Comparison of ENCODE assay signal across 8 mouse cellular contexts in the genomic region with DNA sequence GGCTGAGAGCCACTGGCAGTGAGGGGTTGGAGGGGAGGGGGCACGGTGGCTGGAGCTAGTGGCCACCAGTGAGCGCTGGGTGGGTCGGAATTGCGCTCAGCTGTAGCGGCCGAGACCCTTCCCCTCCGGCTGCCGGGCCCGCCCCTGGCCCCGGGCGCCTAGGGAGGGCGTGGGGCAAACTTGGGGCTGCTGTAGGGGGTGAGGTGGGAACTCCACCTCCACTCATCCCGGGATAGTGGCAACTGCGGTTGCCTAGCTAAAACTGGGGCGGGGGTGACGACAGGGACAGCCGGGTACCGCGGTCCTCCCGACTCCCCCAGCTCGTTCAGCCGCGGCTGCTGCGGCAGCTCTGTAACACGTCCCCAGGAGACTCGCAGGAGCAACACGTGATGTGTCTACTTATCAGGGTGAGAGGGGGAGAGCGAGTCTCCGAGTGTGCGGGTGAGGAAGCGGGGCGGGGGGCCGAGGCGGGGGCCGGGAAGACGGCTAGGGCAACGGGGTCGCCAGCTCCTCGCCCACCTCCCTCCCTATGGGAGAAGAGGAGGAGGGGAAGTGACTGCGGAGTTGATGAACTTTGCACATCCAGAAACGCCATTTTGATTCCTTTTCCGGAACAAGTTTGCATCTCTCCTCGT. TPM values are rescaled to one million over a fixed set of nuclear protein-coding genes. Genes with fewer than 3 reads are reported as not detected.
DNase-seq lines count a peak whose midpoint lies in the region; ATAC-seq and TF ChIP-seq lines count a peak whose summit lies in the region.

No protein-coding gene starts in this region.

- no peaks in the 10 kb centered on the region for H3K36me3 ChIP-seq in midbrain, embryonic 15.5 days (replicated peaks)

- DNase-seq in cerebellum, adult 2 months = peak; percentile 12 to 27
- DNase-seq in cerebellum, adult 9-10 months = no peak
- DNase-seq in gastrocnemius, postnatal 10 days = peak; percentile 53
- peak; percentile 74 for DNase-seq in induced T-regulatory cell, adult 2 months (ENCODE audit: low read depth)
- DNase-seq in liver = peak; percentile 81
- DNase-seq in spleen, postnatal 10 days (ENCODE audit: low spot score in 2 of 2) = peak; percentile 62 to 69

- peak overlapping the region; percentile 99 for H3K4me2 ChIP-seq in midbrain, embryonic 15.5 days

- no peak overlapping the region for H3K27ac ChIP-seq in cerebellum, adult 2 months (ENCODE audit: insufficient read depth, low read length)
- H3K27ac ChIP-seq in midbrain, embryonic 15.5 days = no peak overlapping the region

- no peaks in the 10 kb centered on the region for H3K9me3 ChIP-seq in midbrain, embryonic 15.5 days

- 1% methylated on average over 41 of the region's 43 CpGs for WGBS in cerebellum, adult 2 months
- WGBS in midbrain, embryonic 15.5 days = 0% methylated on average over 42 of the region's 43 CpGs

- H3K4me1 ChIP-seq in cerebellum, adult 2 months (ENCODE audit: control insufficient read depth, insufficient read depth, low read length) = no peaks in the 10 kb centered on the region; the same call in 1 of the 2 replicates
- H3K4me1 ChIP-seq in midbrain, embryonic 15.5 days = peaks cover 33% of the 10 kb centered on the region

- peak; percentile 52 for ATAC-seq in common myeloid progenitor, adult 5-6 weeks (replicated peaks; ENCODE audit: low read depth, poor library complexity, severe bottlenecking)
- peak; percentile 67 for ATAC-seq in midbrain, embryonic 15.5 days (replicated peaks)

- peak overlapping the region; percentile 67 for H3K4me3 ChIP-seq in cerebellum, adult 2 months (replicated peaks; ENCODE audit: insufficient read depth, low read depth, low read length)
- H3K4me3 ChIP-seq in midbrain, embryonic 15.5 days = peak overlapping the region; percentile 48

- peaks cover 13% of the 10 kb centered on the region; the same call in 1 of the 2 replicates for H3K27me3 ChIP-seq in cerebellum, adult 2 months (ENCODE audit: control insufficient read depth, insufficient read depth, low read length)
- peaks cover 51% of the 10 kb centered on the region for H3K27me3 ChIP-seq in midbrain, embryonic 15.5 days (replicated peaks)

- H3K9ac ChIP-seq in midbrain, embryonic 15.5 days = peak overlapping the region; percentile 46

- TF ChIP-seq POLR2A in cerebellum, adult 2 months (IDR thresholded peaks at IDR 0.05; ENCODE audit: borderline replicate concordance, insufficient read depth, low read length) = no peak

- no peak for TF ChIP-seq CTCF in cerebellum, adult 2 months (IDR thresholded peaks at IDR 0.05; ENCODE audit: borderline replicate concordance, insufficient read depth, low read depth, low read length)

RNA-seq across cellular contexts. Expression of gene Rreb1, which starts 47.6 kb away (rescaled TPM):
- 39.2 and 43.8 TPM in 2 replicates for polyA plus RNA-seq in cerebellum, adult 2 months (2012; rRNA removed)
- total RNA-seq in common myeloid progenitor, adult 5-6 weeks (2017) = 26.1 and 32.0 TPM in 2 replicates
- 10 to 100 TPM; 33.1 to 45.5 TPM for total RNA-seq in gastrocnemius, postnatal 10 days (2021)
- polyA plus RNA-seq in midbrain, embryonic 15.5 days (2015; fragmentation: Nextera tagmentation; extraction: Ambion mirVana) = 3.6 and 3.9 TPM in 2 replicates
